Mouse (Mus musculus) ES-E14 (cell line): ENCODE measurements around the gene Ptgs1.

Experiments used
- CHD2 ChIP-seq: IDR thresholded peaks from 2 replicates; pipeline ENCODE4 v1.6.1; 2014; ENCODE audit warnings: mild to moderate bottlenecking, low read depth, low read length, inconsistent platforms
- HCFC1 ChIP-seq: IDR thresholded peaks from 2 replicates; pipeline ENCODE4 v1.6.1; 2012; ENCODE audit warnings: low read length, inconsistent platforms, borderline replicate concordance; ENCODE audit not compliant: insufficient read depth
- ZC3H11A ChIP-seq: IDR thresholded peaks from 2 replicates; pipeline ENCODE4 v1.6.1; 2012; ENCODE audit warnings: low read depth, mild to moderate bottlenecking, inconsistent platforms, low read length, borderline replicate concordance
- ZNF384 ChIP-seq: IDR thresholded peaks from 2 replicates; pipeline ENCODE4 v1.6.1; 2012; ENCODE audit warnings: low read depth, low read length, inconsistent platforms

DNA sequence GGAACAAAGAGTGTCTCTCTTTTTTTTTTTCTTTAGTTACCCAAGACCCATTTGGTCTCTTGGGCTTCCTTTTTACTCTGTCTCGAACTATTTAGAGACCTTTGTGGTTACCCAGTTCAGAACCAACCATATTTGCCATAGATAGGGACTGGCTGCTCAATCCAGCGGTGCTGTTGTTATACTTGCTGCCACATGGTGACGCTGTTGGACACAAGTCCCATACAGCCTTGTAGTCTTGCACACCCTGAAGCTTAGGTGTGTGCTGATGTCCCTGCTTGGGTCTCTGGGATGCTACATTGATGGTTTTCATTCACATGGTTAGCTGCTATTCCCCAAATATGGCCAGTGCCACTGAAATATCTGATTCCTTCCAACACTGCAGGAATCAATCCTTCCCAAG, 8.2 kb downstream of the Ptgs1 start:
- TF ChIP-seq ZNF384 (no peak), ZC3H11A (peak; percentile 19; the same call in 1 of the 2 replicates), HCFC1 (no peak), CHD2 (no peak)
